Mouse (Mus musculus): Measurements from ENCODE around the gene Ssu2. TPM values are rescaled to one million over a fixed set of nuclear protein-coding genes. Genes with fewer than 3 reads are reported as not detected.

Gene Ssu2
- total and polyA plus RNA-seq, 3 experiments = not detected

DNA sequence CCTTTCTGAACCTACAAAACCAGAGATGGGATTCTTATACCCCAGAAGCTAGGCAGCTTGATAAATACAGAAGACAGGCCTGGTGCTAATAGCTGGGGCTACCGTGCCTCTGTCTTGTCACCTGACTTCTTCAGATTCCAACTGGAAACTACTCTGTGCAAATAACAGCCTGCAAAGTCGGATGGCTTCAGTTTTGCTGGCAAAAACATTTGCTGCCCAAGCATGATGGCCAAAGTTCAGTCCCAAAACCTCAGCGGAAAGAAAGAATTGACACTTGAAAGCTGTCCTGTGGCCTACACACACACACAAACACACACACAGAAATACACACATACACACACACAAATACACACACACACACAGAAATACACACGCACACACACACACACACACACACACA lies 48.8 kb downstream of the Ssu2 start:
- dilution Hi-C loops (cut with MboI; ENCODE audit: extremely low pct_ligation_motif_present, extremely low pct_unique_long_range_greater_than_20kb, low sequenced_read_pairs) = no loop called here
- no peak overlapping the region for H3K9ac ChIP-seq (ENCODE audit: insufficient read depth, low read depth)

DNA sequence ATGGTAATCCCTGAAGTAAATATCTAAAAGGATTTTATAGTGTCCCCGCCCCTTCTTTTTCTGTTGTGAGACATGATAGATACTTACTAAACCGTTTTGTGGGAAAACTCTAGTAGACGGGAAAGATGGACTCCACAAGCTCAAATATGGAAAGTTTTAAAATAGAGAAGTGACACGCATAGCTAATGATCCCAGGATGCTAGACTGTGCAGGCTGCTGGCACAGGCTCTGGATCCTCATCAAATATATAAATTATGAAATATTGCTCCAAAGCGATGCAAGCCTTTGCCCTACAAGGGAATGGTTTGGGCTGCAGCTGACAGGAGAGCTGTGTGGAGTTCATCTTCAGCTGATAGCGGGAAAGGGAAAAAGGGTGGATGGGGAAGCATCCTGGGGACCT lies 50.2 kb downstream of the Ssu2 start:
- in situ Hi-C loops (cut with MboI; ENCODE audit: low pct_ligation_motif_present, low pct_unique_long_range_greater_than_20kb, low sequenced_read_pairs) = no loop called here
- H3K27ac ChIP-seq (ENCODE audit: insufficient read depth, low read depth) = no peak overlapping the region
- H3K4me3 ChIP-seq (replicated peaks in 1 of 3; ENCODE audit: low read depth in 2 of 3, low read length in 2 of 3, poor library complexity in 1 of 3) = no peak overlapping the region
- H3K4me1 ChIP-seq (ENCODE audit: control insufficient read depth in 1 of 2, insufficient read depth in 2 of 2) = no peaks in the 10 kb centered on the region
- no peaks in the 10 kb centered on the region for H3K9me3 ChIP-seq (replicated peaks; ENCODE audit: low read length)
- DNase-seq (ENCODE audit: extremely low read depth) = no peak
- no peak overlapping the region for H3K9ac ChIP-seq (ENCODE audit: insufficient read depth, low read depth)
- TF ChIP-seq KAT2A (IDR thresholded peaks at IDR 0.05; ENCODE audit: insufficient replicate concordance, low read length) (no peak), NRF1 (IDR thresholded peaks at IDR 0.05; ENCODE audit: low read depth, low read length) (no peak), TCF12 (IDR thresholded peaks at IDR 0.05; ENCODE audit: low read depth, low read length) (no peak), ZNF384 (IDR thresholded peaks at IDR 0.05; ENCODE audit: low read depth, low read length) (no peak), ELF1 (IDR thresholded peaks at IDR 0.05; ENCODE audit: low read depth, low read length) (no peak), UBTF (IDR thresholded peaks at IDR 0.05; ENCODE audit: low read depth, low read length) (no peak), CHD2 (IDR thresholded peaks at IDR 0.05; ENCODE audit: low read length) (no peak), SMC3 (IDR thresholded peaks at IDR 0.05; ENCODE audit: low read depth, low read length) (no peak), ZKSCAN1 (IDR thresholded peaks at IDR 0.05; ENCODE audit: borderline replicate concordance, low read depth, low read length) (no peak), USF2 (conservative IDR thresholded peaks at IDR 0.05; ENCODE audit: low read depth, low read length) (no peak), POLR2AphosphoS2 (IDR thresholded peaks at IDR 0.05; ENCODE audit: low read depth, low read length) (no peak), MAZ (IDR thresholded peaks at IDR 0.05; ENCODE audit: low read depth, low read length) (no peak), PAX5 (IDR thresholded peaks at IDR 0.05; ENCODE audit: low read length) (no peak), JUN (IDR thresholded peaks at IDR 0.05; ENCODE audit: insufficient read depth, low read depth, low read length) (no peak), SIN3A (IDR thresholded peaks at IDR 0.05; ENCODE audit: low read length) (no peak), CHD1 (IDR thresholded peaks at IDR 0.05; ENCODE audit: low read depth, low read length) (no peak), E2F4 (IDR thresholded peaks at IDR 0.05; ENCODE audit: insufficient replicate concordance, low read depth, low read length) (no peak), RAD21 (IDR thresholded peaks at IDR 0.05; ENCODE audit: low read depth, low read length) (no peak), USF1 (IDR thresholded peaks at IDR 0.05; ENCODE audit: low read depth, low read length) (no peak), MAX (IDR thresholded peaks at IDR 0.05; ENCODE audit: low read length) (no peak)
- H3K36me3 ChIP-seq (replicated peaks in 1 of 2; ENCODE audit: control insufficient read depth in 1 of 2, insufficient read depth in 1 of 2, low read length in 1 of 2) = no peaks in the 10 kb centered on the region
- no peak overlapping the region for H3K4me2 ChIP-seq (ENCODE audit: insufficient read depth, low read depth, poor library complexity, severe bottlenecking)
- H3K79me2 ChIP-seq (replicated peaks; ENCODE audit: control insufficient read depth, extremely low read depth, insufficient read depth, poor library complexity, severe bottlenecking) = no peaks in the 10 kb centered on the region
- dilution Hi-C loops (cut with MboI; ENCODE audit: extremely low pct_ligation_motif_present, extremely low pct_unique_long_range_greater_than_20kb, low sequenced_read_pairs) = no loop called here
- H3K27me3 ChIP-seq (replicated peaks) = peaks cover 4% of the 10 kb centered on the region

More for the DNA sequence above, 48.8 kb downstream of the Ssu2 start:
- H3K4me3 ChIP-seq (replicated peaks in 1 of 3; ENCODE audit: low read depth in 2 of 3, low read length in 2 of 3, poor library complexity in 1 of 3) = no peak overlapping the region
- H3K4me1 ChIP-seq (ENCODE audit: control insufficient read depth in 1 of 2, insufficient read depth in 2 of 2) = no peaks in the 10 kb centered on the region
- in situ Hi-C loops (cut with MboI; ENCODE audit: low pct_ligation_motif_present, low pct_unique_long_range_greater_than_20kb, low sequenced_read_pairs) = no loop called here
- H3K27ac ChIP-seq (ENCODE audit: insufficient read depth, low read depth) = no peak overlapping the region
- H3K27me3 ChIP-seq (replicated peaks) = peaks cover 7% of the 10 kb centered on the region
- no peaks in the 10 kb centered on the region for H3K79me2 ChIP-seq (replicated peaks; ENCODE audit: control insufficient read depth, extremely low read depth, insufficient read depth, poor library complexity, severe bottlenecking)
- H3K9me3 ChIP-seq (replicated peaks; ENCODE audit: low read length) = no peaks in the 10 kb centered on the region
- no peak overlapping the region for H3K4me2 ChIP-seq (ENCODE audit: insufficient read depth, low read depth, poor library complexity, severe bottlenecking)
- H3K36me3 ChIP-seq (replicated peaks in 1 of 2; ENCODE audit: control insufficient read depth in 1 of 2, insufficient read depth in 1 of 2, low read length in 1 of 2) = no peaks in the 10 kb centered on the region
- DNase-seq (ENCODE audit: extremely low read depth) = no peak
- TF ChIP-seq NELFE (IDR thresholded peaks at IDR 0.05; ENCODE audit: low read depth, low read length) = no peak
- no peak for TF ChIP-seq ELF1 (IDR thresholded peaks at IDR 0.05; ENCODE audit: low read depth, low read length)
- no peak for TF ChIP-seq ETS1 (conservative IDR thresholded peaks at IDR 0.05; ENCODE audit: low read depth, low read length)
- TF ChIP-seq NRF1 (IDR thresholded peaks at IDR 0.05; ENCODE audit: low read depth, low read length) = no peak
- TF ChIP-seq CTCF (conservative IDR thresholded peaks at IDR 0.05 in 1 of 2, IDR thresholded peaks at IDR 0.05 in 1 of 2; ENCODE audit: low read depth in 2 of 2, low read length in 2 of 2) = no peak
- no peak for TF ChIP-seq ZMIZ1 (IDR thresholded peaks at IDR 0.05; ENCODE audit: low read depth, low read length)
- no peak for TF ChIP-seq UBTF (IDR thresholded peaks at IDR 0.05; ENCODE audit: low read depth, low read length)
- no peak for TF ChIP-seq JUN (IDR thresholded peaks at IDR 0.05; ENCODE audit: insufficient read depth, low read depth, low read length)
